Mouse (Mus musculus): ENCODE results near the gene Asnsd1. TPM values are rescaled to one million over a fixed set of nuclear protein-coding genes. Genes with fewer than 3 reads are reported as not detected.
A peak's percentile ranks its signal among the peaks of the same experiment; 100 is the strongest.
"Not testable (repeated sequence)": the region's sequence is repeated elsewhere in the genome, so short reads cannot be mapped to it uniquely, and the experiment has no call there.

Gene Asnsd1
- 10 to 100 TPM; 32.2 to 37.5 TPM for total RNA-seq (2021)
- long read RNA-seq, experiment 1, transcript Asnsd1-201 (6 exons, 2,442 nt), result major isoform, 57 of 70 reads
- long read RNA-seq, experiment 1, partial matches to known transcripts, result 1 of 70 reads
- long read RNA-seq, experiment 1, other reads (novel, unspliced or antisense), result 10 of 70 reads
- long read RNA-seq, experiment 2, transcript Asnsd1-201 (6 exons, 2,442 nt), result major isoform, 15 of 20 reads
- long read RNA-seq, experiment 2, partial matches to known transcripts, result 2 of 20 reads
- long read RNA-seq, experiment 2, other reads (novel, unspliced or antisense), result 2 of 20 reads

DNA sequence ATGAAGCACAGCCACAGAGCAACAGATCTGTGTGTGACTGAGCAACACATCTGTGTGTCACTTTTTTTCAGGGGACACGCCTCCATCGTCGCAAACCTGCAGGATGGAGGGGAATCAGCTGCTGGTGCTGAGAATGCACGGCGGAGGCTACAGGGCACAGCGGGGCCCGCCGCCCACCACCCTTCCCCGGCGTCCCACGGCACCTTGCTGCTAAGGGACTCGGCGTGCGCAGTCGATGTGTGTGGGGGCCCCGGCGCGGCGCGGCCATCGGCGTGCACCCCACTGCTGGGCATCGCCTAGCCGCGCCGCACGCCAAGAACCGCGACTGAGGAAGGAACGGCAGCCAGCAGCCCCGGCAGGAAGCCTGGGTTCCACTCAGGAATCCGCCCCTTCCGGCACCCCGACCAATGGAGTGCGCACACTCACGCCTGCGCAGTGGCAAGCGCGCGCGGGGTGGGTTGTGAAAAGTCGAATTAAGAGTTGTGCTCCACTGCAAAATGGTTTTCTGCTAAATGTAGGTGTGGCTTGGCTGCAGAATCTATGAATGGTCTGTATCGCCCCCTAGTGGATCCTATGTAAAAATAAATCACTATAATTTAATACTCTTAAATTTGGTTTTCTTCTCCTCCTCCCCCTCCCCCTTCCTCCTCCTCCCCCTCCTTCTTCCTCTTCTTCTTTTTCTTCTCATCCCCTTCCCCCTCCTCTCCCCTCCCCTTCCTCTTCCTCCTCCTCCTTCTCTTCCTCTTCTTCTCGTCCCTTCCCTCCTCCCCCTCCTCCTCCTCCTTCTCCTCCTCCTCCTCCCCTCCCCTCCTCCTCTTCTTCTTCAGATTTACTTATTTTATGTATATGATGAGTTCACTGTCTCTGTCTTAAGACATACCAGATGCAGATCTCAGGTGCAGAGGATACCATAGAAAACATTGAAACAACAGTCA is at the start of gene Asnsd1, which contains the start of the genes Asdurf and Gm28551:
Gene Asnsd1, minus strand, starts transcription at position 426 of the 935 bp plus-strand sequence.
Gene Asdurf, minus strand, starts transcription at position 293 of the 935 bp plus-strand sequence.
Gene Gm28551, minus strand, starts transcription at position 341 of the 935 bp plus-strand sequence.
- peak; percentile 99 for DNase-seq

DNA sequence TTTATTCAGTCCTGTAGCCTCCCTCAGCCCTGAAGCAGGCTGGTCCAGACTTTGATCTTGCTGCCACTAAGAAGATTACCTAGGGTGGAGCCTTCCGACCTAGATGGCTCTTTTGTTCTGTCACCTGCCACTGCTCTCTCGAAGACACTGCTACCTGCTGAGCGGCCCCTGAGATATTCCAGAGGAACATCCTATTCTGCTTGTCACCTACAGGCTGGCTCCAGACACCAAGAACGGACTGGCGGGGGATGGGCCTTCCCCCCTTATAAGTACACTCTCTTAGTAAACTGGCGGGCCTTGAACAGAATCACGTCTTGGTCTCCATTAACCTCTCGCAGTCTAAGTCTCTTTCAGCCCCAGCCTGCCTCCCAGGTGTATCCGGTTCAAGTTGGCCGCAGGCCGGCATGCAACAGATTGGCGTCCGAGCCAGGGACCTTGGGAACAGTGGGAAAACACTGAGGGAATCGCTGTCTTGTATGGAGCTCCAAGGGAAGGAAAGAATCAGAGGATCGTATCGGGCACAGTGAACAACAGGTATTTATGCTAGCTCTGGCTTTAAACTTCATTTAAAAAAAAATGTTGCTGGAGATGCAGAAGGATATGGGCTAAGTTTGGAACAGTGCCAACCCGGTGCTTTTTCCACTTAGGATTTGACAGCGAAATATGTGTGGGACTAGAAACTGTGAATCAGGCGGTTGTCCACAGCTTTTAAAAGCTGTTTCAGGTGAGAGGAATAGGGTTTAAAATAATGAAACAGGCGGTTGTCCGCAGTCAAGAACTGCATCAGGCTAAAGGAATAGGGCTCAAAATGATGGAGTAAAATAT is 41.6 kb upstream of the Asnsd1 start:
- peak; percentile 42 for DNase-seq

DNA sequence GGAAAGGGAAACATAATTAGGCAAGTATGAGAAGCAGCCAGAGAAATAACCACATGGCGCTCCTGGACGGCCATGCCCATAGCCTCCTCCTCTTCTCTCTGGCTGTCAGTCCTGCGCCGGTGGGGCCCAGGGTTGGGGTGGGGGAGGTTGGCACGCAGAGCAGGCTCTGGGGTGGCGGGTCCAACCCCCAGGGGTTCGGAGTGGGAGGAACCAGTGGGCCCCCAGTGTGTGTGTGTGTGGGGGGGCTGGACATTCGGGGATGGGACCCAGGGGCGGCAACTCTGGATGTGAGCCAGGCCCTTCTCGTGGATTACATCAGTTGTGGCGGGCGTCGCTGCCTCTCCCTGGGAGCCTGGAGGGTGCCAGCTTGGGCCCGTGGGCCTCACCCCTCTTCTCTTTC is 36.2 kb upstream of the Asnsd1 start:
- no peak for DNase-seq

DNA sequence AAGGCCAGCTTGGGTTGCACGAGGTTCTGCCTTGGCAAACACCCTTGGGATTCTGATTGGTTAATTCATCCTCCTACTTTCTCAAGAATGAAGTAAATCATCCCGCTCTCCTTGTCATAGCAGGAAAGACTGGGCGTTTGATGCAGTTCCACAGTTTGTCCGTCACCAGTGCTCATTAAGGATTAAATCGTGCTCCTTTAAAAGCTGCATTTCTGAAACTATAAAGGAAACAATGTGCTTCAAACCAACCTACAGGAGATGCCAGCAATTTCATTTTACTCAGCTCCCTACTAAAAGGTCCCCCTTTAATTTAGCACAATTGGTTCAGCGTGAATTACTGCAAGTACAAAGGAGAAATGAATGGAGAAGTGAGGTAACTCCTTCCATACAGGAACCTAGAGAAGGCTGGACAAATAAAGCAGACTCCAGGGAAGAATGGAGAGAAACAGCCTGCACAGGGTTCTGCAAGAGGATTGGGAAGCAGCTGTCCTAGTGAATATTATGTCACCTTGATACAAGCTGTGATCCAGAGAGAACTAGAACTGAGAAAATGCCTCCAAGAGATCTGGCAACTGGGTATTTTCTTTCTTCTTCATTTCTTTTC is 31.6 kb upstream of the Asnsd1 start:
- no peak for DNase-seq

DNA sequence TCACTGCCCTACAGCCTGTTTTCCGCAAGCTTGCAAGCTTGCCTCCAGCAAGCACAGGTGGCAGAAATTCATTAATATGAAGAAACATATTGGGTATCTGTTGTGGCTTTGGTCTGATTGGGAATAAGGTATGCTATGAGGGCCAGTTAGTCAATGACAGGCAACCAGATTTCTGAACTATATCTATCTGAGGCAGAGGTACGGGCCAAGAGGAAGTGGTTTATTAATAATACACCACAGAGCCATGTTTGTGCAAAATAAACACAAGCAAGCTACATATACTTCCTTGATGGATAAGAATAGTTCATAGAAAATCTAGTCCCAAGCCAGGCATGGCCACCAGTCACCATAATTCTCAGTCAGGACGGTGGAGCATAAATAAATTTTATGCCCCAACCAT is 25.2 kb upstream of the Asnsd1 start:
- DNase-seq, result no peak

DNA sequence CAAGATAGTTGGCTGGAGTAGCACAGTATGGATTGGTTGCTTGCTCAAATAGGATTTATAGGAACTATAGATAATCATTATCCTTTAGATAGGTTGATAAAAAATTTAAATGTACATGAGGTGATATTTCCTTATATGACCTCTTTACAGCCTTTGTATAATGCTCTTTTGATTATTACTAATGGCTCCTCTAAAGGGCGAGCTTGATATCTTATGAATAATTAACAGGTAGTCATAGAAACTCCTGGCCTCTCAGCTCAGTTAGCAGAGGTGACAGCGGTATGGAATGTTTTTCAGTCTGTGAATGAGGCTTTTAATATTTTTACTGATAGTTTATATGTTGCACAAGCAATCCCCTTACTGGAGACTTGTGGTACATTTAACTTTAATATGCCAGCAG is 23.4 kb upstream of the Asnsd1 start:
- DNase-seq, result not testable (repeated sequence)

DNA sequence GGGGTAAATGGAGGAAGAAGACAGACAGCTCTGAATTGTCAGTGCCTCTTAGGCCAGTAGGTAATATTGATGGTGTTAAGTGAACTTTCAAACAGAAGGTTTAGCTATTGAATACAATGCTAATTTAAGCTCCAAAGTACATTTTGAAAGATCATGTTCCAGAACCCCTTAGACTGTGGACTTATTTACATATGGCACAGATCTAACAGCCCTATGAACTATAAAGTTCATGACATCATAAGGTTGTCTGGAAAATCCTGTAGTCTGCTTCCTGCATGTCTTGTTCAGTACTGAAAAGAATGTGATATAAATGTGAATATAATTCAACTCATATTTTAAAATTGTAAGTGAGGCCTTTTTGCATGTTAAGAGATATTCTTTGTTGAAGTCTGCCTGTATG is 6.4 kb upstream of the Asnsd1 start:
- no peak for DNase-seq

DNA sequence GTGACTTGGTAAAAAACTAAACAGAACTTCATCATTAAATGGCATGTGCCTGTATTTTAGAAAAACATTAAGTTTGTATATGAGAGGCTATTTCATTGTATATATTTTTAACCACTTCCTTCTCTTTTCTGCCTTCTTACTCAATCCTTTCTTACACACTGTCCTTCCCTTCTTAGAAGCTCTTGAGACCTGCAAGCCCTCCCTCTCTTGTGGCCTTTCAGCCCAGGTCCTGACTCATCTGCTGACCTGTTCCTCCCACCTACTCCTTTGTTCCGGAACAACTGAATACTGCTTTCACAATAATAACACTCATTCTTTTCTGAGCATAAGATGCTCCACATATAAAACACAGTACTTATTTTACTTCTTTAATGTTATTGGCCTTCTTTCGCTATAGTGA is 11.5 kb downstream of the Asnsd1 start:
- no peak for DNase-seq

DNA sequence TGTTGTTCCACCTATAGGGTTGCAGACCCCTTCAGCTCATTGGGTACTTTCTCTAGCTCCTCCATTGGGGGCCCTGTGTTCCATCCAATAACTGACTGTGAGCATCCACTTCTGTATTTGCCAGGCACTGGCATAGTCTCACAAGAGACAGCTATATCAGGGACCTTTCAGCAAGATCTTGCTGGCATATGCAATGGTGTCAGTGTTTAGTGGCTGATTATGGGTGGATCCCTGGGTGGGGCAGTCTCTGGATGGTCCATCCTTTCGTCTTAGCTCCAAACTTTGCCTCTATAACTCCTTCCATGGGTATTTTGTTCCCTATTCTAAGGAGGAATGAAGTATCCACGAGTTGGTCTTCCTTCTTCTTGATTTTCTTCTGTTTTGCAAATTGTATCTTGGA is 15.1 kb downstream of the Asnsd1 start:
- DNase-seq, result not testable (repeated sequence)

DNA sequence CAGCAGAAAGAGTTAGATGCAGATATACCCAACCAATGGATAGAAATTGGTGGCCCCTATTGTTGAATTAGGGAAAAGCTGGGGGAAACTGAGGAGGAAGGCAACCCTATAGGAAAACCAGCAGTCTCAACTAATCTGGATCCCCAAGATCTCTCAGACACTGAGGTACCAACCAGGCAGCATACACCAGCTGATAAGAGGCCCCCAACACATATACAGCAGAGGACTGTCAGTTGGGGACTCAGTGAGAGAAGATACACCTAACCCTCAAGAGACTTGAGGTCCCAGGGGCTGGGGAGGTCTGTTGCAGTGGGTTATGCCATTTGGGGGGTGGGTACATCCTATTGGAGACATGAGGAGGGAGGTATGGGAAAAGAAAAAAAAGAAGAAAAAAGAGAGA is 17.1 kb downstream of the Asnsd1 start:
- DNase-seq, result no peak

DNA sequence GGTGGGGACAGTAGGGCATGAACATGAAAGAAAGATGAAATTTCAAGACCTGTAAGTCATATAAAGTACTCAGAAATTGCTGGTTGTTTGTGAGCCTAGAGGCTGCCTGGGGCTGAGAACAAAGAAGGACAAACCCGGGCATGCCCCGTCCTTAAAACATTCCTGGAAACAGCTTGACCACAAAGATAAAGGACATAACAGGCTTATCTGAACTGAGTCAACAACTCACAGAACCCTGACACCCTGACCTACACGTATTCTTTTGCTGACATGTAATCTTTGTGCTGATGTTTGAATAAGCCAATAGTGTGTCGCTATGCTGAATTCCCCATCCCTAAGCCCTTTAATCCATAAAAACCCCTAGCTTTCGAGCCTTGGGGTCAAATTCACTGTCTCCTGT is 19.0 kb downstream of the Asnsd1 start:
- not testable (repeated sequence) for DNase-seq

DNA sequence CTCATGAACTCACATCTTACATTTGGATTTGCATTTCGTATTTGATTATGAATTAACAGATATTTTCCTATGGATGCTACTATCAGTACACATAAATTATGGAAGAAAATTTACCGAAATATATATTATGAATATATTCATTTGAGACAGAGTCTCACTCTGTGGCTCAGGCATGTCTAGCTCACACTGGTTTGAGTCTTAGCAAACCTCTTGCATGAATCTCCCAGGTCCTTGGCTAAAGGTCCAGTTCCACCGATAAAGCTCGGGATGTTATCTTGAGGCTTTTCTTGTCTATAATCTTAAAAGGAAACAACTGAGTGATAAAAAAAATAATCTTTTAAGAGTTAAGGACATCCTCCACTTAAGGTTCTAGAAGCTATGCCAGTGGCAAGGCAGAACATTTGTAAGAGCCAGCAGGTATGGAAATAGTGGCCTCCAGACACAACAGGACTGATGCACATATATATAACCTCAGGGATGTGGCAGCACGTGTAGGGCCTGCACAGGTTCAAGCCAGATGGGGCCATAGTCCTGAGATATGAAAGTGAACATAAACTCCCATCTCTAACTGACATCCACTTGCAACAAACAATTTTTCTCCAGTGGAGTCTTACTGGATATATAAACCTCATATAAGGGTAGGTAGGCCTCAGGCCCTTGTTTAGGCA is 27.6 kb downstream of the Asnsd1 start:
- no peak for DNase-seq

DNA sequence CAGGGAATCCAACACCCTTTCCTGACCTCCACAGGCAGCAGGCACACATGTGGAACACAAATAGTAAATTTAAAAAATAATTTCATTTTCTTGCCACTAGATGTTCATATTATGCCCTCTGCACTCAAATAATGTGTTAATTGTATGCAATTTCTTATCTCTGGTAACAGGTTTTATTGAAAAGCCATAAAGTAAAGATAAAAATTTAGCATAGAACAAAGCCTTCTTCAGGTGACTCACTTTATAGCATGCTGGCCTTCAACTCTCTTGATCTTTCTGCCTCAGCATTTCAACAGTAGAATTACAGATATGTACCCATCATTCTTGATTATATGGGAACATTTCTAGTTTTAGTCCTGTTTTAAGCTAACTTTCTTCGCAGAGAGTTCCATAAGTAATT is 28.3 kb downstream of the Asnsd1 start:
- DNase-seq, result no peak

DNA sequence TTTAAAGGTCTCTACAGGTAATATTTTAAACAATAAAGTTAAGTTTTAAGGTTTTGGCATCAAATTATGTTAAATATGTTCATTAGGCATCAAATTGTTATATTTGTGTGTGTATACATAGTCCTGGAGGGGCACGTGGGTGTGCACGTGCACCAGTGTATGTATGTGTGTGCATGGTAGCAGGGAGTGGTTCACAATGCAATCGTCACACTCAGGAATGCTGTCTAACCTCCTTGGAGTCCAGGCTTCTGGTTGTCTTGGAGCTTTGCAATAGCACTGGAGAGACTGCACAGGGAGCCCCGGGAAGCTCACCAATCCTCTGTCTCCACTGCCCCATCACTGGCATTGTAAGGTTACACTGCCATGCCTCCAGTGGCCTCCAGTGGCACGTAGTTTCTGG is 29.3 kb downstream of the Asnsd1 start:
- no peak for DNase-seq

DNA sequence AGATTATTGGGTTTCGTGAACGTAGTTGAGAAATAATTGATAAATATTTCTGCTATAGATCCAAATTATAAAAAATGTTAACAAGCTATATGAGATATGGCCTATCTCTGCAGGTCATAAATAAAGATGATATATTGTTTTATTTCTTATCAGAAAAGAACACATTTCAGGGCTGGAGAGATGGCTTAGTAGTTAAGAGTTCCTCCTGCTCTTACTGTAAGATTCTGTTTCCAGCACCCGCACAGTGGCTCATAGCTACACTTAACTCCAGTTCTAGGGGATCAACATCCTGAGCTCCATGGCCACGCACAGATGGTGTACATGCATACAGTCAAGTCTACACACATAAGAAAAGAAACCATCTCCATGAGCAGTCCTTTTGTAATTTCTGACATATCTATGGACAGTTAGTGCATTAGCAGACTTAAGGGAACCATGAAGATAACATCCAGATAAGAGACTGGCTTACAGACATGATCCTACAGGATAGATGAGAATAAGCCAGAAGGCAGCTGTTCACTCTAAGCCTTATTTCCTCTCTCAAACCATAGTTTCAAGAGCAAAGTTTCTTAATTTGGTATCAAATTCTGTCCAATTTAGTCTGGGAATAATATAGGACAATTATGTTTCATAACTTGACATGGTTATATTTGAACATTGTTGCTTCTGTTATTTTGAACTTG is 30.7 kb downstream of the Asnsd1 start:
- DNase-seq, result no peak

DNA sequence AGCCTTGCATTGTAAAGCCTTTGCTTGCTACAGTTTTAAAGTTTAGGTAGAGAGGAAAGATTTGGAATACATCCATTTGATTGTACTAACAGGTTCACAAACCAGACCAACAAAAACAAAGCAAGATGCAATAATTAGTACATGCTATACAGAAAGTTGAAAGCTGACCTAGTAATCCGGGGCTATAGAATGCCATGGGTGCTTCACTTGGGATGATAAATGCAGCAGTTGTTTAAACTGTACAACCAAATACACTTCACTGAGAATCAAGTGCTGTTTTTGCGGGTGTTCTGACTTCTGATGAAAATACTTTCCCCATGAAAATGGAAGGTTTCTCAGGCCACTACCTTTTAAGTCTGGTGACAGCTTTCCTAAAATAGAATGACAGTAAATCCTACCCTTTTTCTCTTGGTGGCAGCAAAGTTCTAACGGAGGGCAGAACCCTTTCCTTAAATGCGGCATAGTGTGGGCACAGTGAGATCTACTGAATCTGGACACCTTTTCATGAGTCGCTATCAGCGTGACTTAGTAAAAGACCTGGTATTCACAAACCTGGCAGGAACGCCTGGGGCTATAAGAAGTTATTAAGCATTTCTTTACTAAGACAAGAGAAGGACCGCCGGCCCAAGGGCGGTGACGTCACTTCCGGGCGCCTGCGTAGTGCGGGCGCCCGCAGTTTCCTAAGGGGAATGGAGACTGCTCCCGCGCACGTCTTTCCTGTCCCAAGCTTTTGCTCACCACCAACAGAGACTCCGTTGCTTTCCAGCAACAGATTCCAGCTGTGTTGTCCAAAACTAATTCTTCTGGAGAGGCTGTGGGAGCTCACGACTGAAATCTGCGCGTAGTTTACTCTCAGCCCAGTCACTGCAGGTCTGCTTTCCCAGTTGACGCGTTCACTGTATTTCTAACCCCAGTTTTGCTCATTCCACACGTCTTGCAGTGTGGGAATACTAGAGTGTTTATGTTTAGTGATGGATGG is 39.3 kb downstream of the Asnsd1 start, which contains the start of gene Osgepl1:
Gene Osgepl1, plus strand, starts transcription at position 636 of the 979 bp plus-strand sequence.
- DNase-seq, result peak; percentile 91

DNA sequence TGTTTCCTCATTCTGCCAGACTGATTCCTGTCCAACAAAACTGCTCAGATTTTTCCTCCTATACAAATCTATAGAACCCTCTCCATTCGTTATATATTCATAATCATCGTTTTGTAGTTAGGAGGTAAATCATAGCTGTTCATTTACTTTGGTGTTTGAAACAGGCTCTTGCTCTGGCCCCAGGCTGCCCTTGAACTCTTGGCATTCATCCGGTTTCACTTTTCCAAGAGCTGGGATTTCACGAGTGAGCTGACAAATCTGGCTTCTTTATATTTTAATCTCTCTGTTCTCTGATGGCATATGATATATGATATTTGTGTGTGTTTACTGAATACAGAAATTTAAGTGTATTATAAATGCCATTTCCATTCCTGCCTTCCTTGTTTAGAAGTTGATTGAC is 52.0 kb downstream of the Asnsd1 start:
- DNase-seq, result peak; percentile 30

DNA sequence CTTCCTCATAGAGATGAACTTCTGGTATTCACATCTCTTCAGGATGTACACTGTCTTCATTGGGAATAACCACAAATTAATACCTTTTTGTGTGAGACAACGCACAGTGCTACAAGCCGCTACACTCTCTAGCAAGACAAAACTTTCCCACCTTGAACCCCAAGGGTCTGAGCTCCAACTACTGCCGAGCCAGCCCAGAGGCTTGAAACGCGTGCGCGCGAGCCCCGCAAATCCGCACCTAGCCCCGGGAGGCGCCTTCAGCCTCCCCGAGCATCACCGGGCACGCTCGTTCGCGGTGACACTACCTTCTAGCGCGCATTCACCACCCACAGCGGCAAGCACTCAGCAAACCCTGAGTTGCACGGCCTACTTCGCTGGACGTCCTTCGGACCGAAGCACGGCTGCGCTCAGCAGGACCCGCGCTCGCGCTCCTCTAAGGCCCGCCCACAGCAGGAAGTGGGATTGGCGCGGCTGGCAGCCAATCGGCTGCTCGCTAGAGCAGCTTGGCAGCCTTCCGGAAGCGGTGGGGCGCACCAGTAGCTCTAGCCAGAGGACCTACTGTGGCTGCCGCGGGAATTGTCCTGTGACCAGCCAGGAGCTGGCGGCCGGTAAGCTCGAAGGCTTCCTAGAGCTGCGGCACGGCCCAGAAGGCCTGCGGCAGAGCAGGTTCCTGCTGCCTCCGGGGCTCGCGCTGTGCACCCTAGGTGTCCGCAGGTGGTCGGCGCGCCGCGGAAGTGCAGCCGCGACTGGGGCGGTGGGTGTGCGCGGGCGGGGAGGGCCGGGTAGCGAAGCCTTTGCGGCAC is 55.8 kb downstream of the Asnsd1 start, which contains the start of the genes Pms1, Ormdl1 and Gm28778:
Gene Pms1, minus strand, starts transcription at position 438 of the 803 bp plus-strand sequence.
Gene Ormdl1, plus strand, starts transcription at position 515 of the 803 bp plus-strand sequence.
Gene Gm28778, plus strand, starts transcription at position 531 of the 803 bp plus-strand sequence.
- peak; percentile 97 for DNase-seq

All from adrenal gland, postnatal 10 days (tissue).